Mouse (Mus musculus) intestine, postnatal 0 days (tissue): ENCODE results near the gene Glb1l. TPM values are rescaled to one million over a fixed set of nuclear protein-coding genes. Genes with fewer than 3 reads are reported as not detected.

Experiments used
- ATAC-seq: fragments of 200-750 bp; cut with Nextera tagmentation; 2 replicates; pipeline ENCODE4 v1.8.0; 2017; ENCODE audit warnings: mild to moderate bottlenecking, moderate TSS enrichment, moderate library complexity
- H3K27ac ChIP-seq: fragments of 300-500 bp; sonication (generic); 2 replicates; pipeline ENCODE4 v1.5.1; 2014; ENCODE audit warnings: mild to moderate bottlenecking, low read depth, low read length, moderate library complexity
- H3K27me3 ChIP-seq: fragments of 300-500 bp; sonication (generic); replicated peaks from 2 replicates; pipeline ENCODE4 v1.6.1; 2014; ENCODE audit warnings: low read length, mixed read lengths; ENCODE audit not compliant: control insufficient read depth, insufficient read depth
- H3K36me3 ChIP-seq: fragments of 300-500 bp; sonication (generic); 2 replicates; pipeline ENCODE4 v1.6.1; 2014; ENCODE audit warnings: mild to moderate bottlenecking, moderate library complexity; ENCODE audit not compliant: control insufficient read depth, insufficient read depth
- H3K4me1 ChIP-seq: fragments of 300-500 bp; sonication (generic); replicated peaks from 2 replicates; pipeline ENCODE4 v1.6.1; 2014; ENCODE audit warnings: antibody characterized with exemption, low read length, mixed read lengths; ENCODE audit not compliant: control insufficient read depth, insufficient read depth
- H3K4me2 ChIP-seq: fragments of 300-500 bp; sonication (generic); replicated peaks from 2 replicates; pipeline ENCODE4 v1.6.1; 2014; ENCODE audit warnings: low read depth, mild to moderate bottlenecking, moderate library complexity
- H3K4me3 ChIP-seq: fragments of 300-500 bp; sonication (generic); 2 replicates; pipeline ENCODE4 v1.5.1; 2014; ENCODE audit warnings: low read depth, low read length
- H3K9ac ChIP-seq: fragments of 300-500 bp; sonication (generic); 2 replicates; pipeline ENCODE4 v1.6.1; 2014; ENCODE audit warnings: mild to moderate bottlenecking, low read depth, low read length
- H3K9me3 ChIP-seq: fragments of 300-500 bp; sonication (generic); 2 replicates; pipeline ENCODE4 v1.6.1; 2016; ENCODE audit warnings: mixed run types; ENCODE audit not compliant: control insufficient read depth
- CTCF ChIP-seq: sonication (generic); IDR thresholded peaks from 2 replicates; pipeline ENCODE4 v1.5.1; 2016; ENCODE audit warnings: low read depth, mild to moderate bottlenecking, control low read depth, antibody characterized with exemption, moderate library complexity
- WGBS: fragments of 180-500 bp; shearing (Covaris S2); extraction: QIAGEN DNeasy Blood & Tissue Kit; methylation state at CpG from one replicate; pipeline ENCODE4 v1.1.7; 2014; 5-methylcytosine and 5-hydroxymethylcytosine counted together
- microRNA-seq: library from miRNA; unstranded; fragments of <30 nt; microRNA quantifications from one replicate; pipeline ENCODE4, GENCODE M21; 2016
- polyA plus RNA-seq: library from polyadenylated mRNA; unstranded; fragments of >200 nt; fragmentation: Nextera tagmentation; extraction: Ambion mirVana; gene quantifications from 2 replicates; pipeline ENCODE4 v1.2.1, GENCODE M21; 2015

The Glb1l gene
- polyA plus RNA-seq, 1 experiment from 2014 or later = 3.6 TPM

GRCm38 (mm10) chr1:75148727-75149126, 61.9 kb downstream of the Glb1l start:
- H3K4me1 ChIP-seq = no peaks in the 10 kb centered on the region
- no peaks in the 10 kb centered on the region for H3K27me3 ChIP-seq
- TF ChIP-seq CTCF = no peak
- no peak overlapping the region for H3K4me2 ChIP-seq
- WGBS = 88% methylated on average over 4 of the region's 4 CpGs
- no peak overlapping the region for H3K9ac ChIP-seq
- no peak overlapping the region for H3K4me3 ChIP-seq
- ATAC-seq = no peak
- no peaks in the 10 kb centered on the region for H3K9me3 ChIP-seq
- no peak overlapping the region for H3K27ac ChIP-seq
- H3K36me3 ChIP-seq = peaks cover 47% of the 10 kb centered on the region

Small RNA genes within 50 kb of the gene (microRNA-seq; reads per million reads assigned to microRNA genes)
- not detected for gene Gm27943

Other genes starting within 250 kb of the Glb1l start
- 5.0 TPM in 2 replicates for gene Nhej1, start 85.6 kb downstream of the Glb1l start, polyA plus RNA-seq
- gene Slc23a3, start 76.9 kb downstream of the Glb1l start, polyA plus RNA-seq = 2.5 and 3.2 TPM in 2 replicates
- 45.6 and 45.9 TPM in 2 replicates for gene Cnppd1, start 68.1 kb downstream of the Glb1l start, polyA plus RNA-seq
- 48.4 and 49.0 TPM in 2 replicates for gene Retreg2, start 68.0 kb downstream of the Glb1l start, polyA plus RNA-seq
- 47.5 and 51.2 TPM in 2 replicates for gene Zfand2b, start 42.2 kb downstream of the Glb1l start, polyA plus RNA-seq
- gene Abcb6, start 30.4 kb downstream of the Glb1l start, polyA plus RNA-seq = 13.9 and 17.1 TPM in 2 replicates
- 10.7 and 10.8 TPM in 2 replicates for gene Ankzf1, start 18.7 kb downstream of the Glb1l start, polyA plus RNA-seq
- gene Atg9a, start 18.6 kb downstream of the Glb1l start, polyA plus RNA-seq = 23.5 and 25.2 TPM in 2 replicates
- gene Stk16, start within 50 bp of the Glb1l start, polyA plus RNA-seq = 50.5 and 54.4 TPM in 2 replicates
- 113 and 119 TPM in 2 replicates for gene Tuba4a, start 9.1 kb upstream of the Glb1l start, polyA plus RNA-seq
- gene A630095N17Rik, start 21.3 kb upstream of the Glb1l start, polyA plus RNA-seq = not detected in 2 replicates
- 10.9 and 11.4 TPM in 2 replicates for gene Dnajb2, start 25.6 kb upstream of the Glb1l start, polyA plus RNA-seq
- gene Ptprn, start 53.7 kb upstream of the Glb1l start, polyA plus RNA-seq = 3.0 TPM in 2 replicates
- gene Resp18, start 67.6 kb upstream of the Glb1l start, polyA plus RNA-seq = 12.9 and 15.9 TPM in 2 replicates
- 125 and 130 TPM in 2 replicates for gene Dnpep, start 107.2 kb upstream of the Glb1l start, polyA plus RNA-seq
- 233 and 254 TPM in 2 replicates for gene Des, start 149.5 kb upstream of the Glb1l start, polyA plus RNA-seq
- 20.1 and 21.3 TPM in 2 replicates for gene Speg, start 164.5 kb upstream of the Glb1l start, polyA plus RNA-seq
- gene Gmppa, start 225.1 kb upstream of the Glb1l start, polyA plus RNA-seq = 121 and 124 TPM in 2 replicates
- gene Asic4, start 239.6 kb upstream of the Glb1l start, polyA plus RNA-seq = 0.97 and 1.2 TPM in 2 replicates